Mouse (Mus musculus) Patski (cell line): ENCODE results near the gene Itgb7. TPM values are rescaled to one million over a fixed set of nuclear protein-coding genes. Genes with fewer than 3 reads are reported as not detected.

Experiments used
- ATAC-seq: fragments of 100-300 bp; one replicate; pipeline ENCODE4 v1.8.0; 2021
- CTCF ChIA-PET: fragments of 350-600 bp; sonication (Branson Sonifier 250); formaldehyde crosslinking; loops from one replicate; lab custom pipeline; 2022; ENCODE audit warnings: inconsistent platforms; lab: Charles Lee
- POLR2A ChIA-PET: fragments of 350-600 bp; sonication (Branson Sonifier 250); formaldehyde crosslinking; loops from one replicate; lab custom pipeline; 2022; ENCODE audit warnings: antibody characterized with exemption, inconsistent platforms; lab: Charles Lee
- DNase-seq: peaks from one replicate; pipeline ENCODE4 v3.0.0-alpha.2; 2011; ENCODE audit warnings: low read depth, low spot score
- H3K27me3 ChIP-seq: fragments of 371-371 bp; one replicate; pipeline ENCODE4 v1.5.1; 2021
- CTCF ChIP-seq: fragments of 100-300 bp; IDR thresholded peaks from one replicate; pipeline ENCODE4 v1.5.1; 2021
- in situ Hi-C: fragments of 300-500 bp; cut with MboI; formaldehyde crosslinking; loops from 3 replicates; pipeline ENCODE4 v1.11.1; 2018; ENCODE audit warnings: low pct_unique_long_range_greater_than_20kb, mixed read lengths
- polyA plus RNA-seq: library from polyadenylated mRNA; unstranded; gene quantifications from one replicate; pipeline ENCODE4 v1.2.3, GENCODE M21; 2021

Gene Itgb7
- polyA plus RNA-seq, 1 experiment from 2014 or later = 0.35 TPM

DNA sequence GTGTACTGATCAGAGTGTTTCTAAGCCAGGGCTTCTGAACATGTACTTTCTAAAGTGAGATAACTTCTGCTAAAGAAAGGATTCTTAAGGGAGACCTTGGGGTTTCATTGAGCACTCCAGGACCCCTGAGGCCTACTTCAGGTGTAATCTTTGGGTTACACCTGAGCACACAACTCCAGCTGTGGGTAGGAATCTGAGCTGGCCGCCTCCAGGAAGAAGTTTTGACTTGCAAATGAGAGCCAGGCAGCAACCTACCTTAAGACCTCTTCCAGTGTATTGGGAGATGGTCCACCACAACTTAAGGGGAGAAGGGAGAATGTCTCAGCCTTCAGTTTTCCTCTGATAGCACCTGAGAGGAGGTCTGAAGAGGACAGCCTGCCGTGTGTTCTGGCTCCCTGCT is 17.6 kb downstream of the Itgb7 start:
- no peak for TF ChIP-seq CTCF
- ATAC-seq (no peak), DNase-seq (no peak)
- CTCF ChIA-PET = no interaction called here
- no peaks in the 10 kb centered on the region for H3K27me3 ChIP-seq
- POLR2A ChIA-PET = no interaction called here
- in situ Hi-C loops = no loop called here

DNA sequence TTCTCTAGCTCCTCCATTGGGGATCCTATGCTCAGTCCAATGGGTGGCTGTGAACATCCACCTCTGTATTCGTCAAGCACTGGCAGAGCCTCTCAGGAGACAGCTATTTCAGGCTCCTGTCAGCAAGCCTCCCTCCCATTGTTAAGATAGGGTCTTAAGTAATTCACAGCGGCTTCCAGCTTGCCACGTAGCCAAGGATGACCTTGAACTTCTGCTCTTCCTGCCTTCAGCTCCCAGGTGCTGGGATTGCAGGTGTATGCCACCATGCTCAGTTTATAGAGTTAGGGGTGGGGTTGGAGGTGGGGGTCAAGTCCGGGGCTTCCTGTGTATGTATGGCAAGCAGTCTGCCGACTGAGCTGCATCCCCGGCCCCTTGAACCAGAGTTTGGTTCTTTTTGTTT is 19.8 kb downstream of the Itgb7 start:
- in situ Hi-C loops = no loop called here
- ATAC-seq = no peak
- no peak for DNase-seq
- CTCF ChIA-PET = interaction anchor here (1.1 kb wide), 1 partner anchor 12 kb away, joined by 3 read pairs; no protein-coding TSS in a partner anchor
- no peaks in the 10 kb centered on the region for H3K27me3 ChIP-seq
- POLR2A ChIA-PET = interaction anchor here (1.5 kb wide), 1 partner anchor 12 kb away, joined by 4 read pairs; no protein-coding TSS in a partner anchor
- no peak for TF ChIP-seq CTCF

DNA sequence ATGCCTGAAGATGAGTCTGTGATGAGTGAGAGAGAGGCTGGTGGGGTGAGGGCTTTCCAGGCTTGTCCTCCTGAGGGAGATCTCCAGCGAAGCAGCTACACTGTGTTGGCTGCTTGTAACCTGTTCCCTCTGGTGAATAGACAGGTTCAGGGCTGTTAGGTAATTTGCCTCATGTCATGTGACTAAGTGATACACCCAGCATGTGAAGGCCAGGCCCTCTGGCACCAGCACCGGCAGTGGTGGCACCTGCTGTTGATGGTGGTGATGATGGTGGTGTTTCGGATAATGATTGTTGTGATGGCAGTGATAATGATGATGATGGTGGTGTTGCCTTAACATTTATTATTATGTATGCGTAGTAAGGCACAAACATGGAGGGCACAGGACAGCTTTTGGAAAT is 20.9 kb downstream of the Itgb7 start:
- ChIA-PET CTCF (interaction anchor here (0.8 to 11.5 kb wide), 3 partner anchors 14 to 30 kb away, joined by 3 to 59 read pairs (median 3); no protein-coding TSS in a partner anchor), POLR2A (no interaction called here)
- in situ Hi-C loops = no loop called here
- ATAC-seq (no peak), DNase-seq (no peak)
- no peaks in the 10 kb centered on the region for H3K27me3 ChIP-seq
- no peak for TF ChIP-seq CTCF

DNA sequence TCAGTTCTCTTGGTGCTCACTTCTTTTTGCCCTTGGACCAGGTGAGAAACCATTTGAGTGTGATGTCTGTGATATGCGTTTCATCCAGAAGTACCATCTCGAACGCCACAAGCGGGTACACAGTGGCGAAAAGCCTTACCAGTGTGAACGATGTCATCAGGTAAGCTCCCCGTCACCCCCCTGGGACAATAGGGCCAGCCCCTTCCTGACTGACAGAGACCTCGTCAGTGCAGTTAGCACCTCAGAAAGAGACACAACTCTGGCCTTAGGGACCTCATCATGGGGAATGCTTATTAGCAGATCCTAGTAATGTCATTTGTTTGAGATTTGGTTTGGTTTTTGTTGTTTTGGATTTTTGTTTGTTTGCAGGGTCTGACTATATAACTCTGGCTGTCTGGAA is 22.6 kb downstream of the Itgb7 start:
- ChIA-PET POLR2A (no interaction called here), CTCF (interaction anchor here (1.3 to 11.5 kb wide), 2 partner anchors 16 to 64 kb away, joined by 3 to 59 read pairs; no protein-coding TSS in a partner anchor)
- in situ Hi-C loops = no loop called here
- no peak for ATAC-seq
- no peak for TF ChIP-seq CTCF
- DNase-seq = no peak
- H3K27me3 ChIP-seq = no peaks in the 10 kb centered on the region

DNA sequence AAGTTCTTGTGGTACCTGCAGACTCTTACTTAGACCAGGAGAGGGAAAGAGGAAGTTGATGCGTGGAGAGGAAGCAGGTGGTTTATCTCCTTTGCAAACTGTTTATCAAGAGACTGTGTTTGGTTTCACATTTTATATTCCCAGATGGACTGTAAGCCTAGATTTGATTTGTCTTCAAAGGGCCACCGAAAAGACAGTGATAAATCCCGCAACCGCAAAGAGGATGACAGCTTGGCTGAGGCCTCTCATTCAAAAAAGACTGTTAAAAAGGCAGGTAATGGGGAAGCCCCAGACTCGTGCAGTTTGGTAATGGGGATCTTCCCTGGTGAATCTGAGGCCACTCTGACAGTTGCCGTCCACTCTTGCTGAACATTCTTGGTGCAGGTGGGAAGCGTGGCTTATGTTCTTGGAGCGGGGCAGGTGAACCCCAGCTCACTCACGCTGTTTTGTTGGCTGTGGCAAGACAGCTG is 23.6 kb downstream of the Itgb7 start:
- ChIA-PET CTCF (interaction anchor here (11.5 kb wide), 1 partner anchor 17 kb away, joined by 59 read pairs; no protein-coding TSS in a partner anchor), POLR2A (interaction anchor here (0.9 kb wide), 1 partner anchor 96 kb away, joined by 4 read pairs; no protein-coding TSS in a partner anchor)
- H3K27me3 ChIP-seq = no peaks in the 10 kb centered on the region
- no peak for DNase-seq
- no peak for ATAC-seq
- in situ Hi-C loops = no loop called here
- TF ChIP-seq CTCF = no peak

DNA sequence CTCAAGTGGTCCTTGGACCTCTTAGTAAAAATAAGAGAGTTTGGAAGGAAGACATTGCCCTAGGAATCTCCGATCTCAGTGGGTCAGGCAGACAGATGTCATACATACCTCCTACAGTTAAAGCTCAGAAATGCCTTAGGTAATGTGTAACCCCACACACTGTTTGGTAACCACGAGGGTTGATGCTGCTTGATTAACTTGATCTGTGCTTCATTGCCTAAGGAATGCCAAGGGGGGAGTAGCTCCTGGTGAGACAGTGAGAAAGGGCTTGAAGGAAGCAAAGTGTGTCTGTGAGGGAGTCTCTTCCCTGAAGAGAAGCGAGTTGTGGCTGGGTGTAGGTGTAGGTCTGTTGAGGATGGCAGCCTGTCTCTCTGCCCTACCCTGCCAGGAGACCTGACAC is 24.4 kb downstream of the Itgb7 start:
- H3K27me3 ChIP-seq = no peaks in the 10 kb centered on the region
- CTCF ChIA-PET = interaction anchor here (0.9 to 11.5 kb wide), 5 partner anchors 15 to 40 kb away, joined by 3 to 59 read pairs (median 3); no protein-coding TSS in a partner anchor
- no peak for TF ChIP-seq CTCF
- ATAC-seq = peak; percentile 59
- in situ Hi-C loops = no loop called here
- POLR2A ChIA-PET = interaction anchor here (0.9 to 1.1 kb wide), 3 partner anchors 14 to 96 kb away, joined by 4 to 5 read pairs (median 4); no protein-coding TSS in a partner anchor
- DNase-seq = no peak

DNA sequence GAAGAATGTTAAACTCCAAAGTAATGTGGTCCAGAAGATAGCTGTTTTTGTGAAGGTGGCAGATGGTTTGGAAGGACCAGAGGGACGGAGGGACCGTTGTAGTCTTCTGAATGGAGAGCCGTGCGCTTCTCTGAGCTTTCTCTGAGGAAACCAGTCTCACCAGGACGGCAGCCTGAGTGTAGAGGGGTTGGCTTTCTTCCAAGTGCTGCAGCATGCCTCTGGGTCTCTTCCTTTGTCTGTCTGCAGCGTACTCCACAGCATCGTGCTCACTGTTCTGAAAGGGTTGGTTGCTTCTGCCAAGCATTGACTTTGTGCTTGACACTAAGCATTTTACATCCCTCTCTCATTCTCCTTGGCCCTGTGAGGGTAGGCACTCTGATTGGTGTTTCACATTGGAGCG is 26.0 kb downstream of the Itgb7 start:
- DNase-seq = no peak
- no peaks in the 10 kb centered on the region for H3K27me3 ChIP-seq
- POLR2A ChIA-PET = no interaction called here
- no peak for TF ChIP-seq CTCF
- in situ Hi-C loops = no loop called here
- no peak for ATAC-seq
- CTCF ChIA-PET = interaction anchor here (1.0 to 11.5 kb wide), 4 partner anchors 11 to 28 kb away, joined by 3 to 59 read pairs (median 8); no protein-coding TSS in a partner anchor

DNA sequence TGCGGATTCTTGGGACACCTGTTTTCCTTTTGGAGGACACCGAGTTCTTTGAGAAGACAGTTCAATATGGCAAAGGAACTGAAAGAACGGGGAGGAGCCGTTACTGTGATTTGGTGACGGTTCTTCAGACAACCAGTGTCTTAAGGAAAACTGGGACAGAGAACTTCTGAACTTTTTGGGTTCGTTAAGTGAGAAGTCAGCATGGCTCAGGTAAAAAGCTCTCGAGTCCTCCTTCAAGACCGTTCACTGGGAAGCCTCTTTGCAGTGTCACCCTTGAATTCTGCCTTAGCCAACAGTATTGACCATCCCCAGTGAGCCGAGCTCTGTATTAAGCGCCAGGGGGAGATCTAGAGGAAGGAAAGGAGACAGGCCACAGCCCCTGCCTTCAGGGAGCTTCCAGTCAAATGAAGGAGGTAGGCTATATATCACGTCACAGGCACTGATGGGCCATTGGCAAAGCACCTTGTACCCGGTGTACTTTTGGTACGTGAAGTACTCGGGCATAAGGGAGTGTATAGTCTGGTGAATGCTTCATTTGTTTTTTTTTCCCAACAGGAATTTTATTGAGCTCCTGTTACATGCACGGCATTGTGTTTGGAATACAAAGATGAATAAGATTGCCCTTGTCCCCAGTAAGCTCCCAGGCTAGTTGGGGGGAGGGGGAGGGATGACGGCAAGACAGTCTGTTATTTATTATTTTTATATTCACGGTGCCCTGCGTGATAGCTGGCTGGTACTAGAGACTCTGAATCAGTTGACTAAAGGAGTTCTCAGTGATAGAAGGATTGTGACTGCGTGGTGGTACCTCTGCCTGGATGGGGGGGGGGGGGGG is 26.9 kb downstream of the Itgb7 start, which contains the start of gene Csad:
TSS of gene Csad (minus strand) at position 51 of the 832 bp plus-strand sequence.
- in situ Hi-C loops = no loop called here
- CTCF ChIA-PET = interaction anchor here (1.1 to 11.5 kb wide), 4 partner anchors 20 to 41 kb away, joined by 3 to 59 read pairs (median 8); no protein-coding TSS in a partner anchor
- POLR2A ChIA-PET = interaction anchor here (0.7 to 2.1 kb wide), 6 partner anchors 8 to 54 kb away, joined by 3 to 14 read pairs (median 4); no protein-coding TSS in a partner anchor
- no peaks in the 10 kb centered on the region for H3K27me3 ChIP-seq
- DNase-seq (no peak), ATAC-seq (no peak)
- no peak for TF ChIP-seq CTCF

DNA sequence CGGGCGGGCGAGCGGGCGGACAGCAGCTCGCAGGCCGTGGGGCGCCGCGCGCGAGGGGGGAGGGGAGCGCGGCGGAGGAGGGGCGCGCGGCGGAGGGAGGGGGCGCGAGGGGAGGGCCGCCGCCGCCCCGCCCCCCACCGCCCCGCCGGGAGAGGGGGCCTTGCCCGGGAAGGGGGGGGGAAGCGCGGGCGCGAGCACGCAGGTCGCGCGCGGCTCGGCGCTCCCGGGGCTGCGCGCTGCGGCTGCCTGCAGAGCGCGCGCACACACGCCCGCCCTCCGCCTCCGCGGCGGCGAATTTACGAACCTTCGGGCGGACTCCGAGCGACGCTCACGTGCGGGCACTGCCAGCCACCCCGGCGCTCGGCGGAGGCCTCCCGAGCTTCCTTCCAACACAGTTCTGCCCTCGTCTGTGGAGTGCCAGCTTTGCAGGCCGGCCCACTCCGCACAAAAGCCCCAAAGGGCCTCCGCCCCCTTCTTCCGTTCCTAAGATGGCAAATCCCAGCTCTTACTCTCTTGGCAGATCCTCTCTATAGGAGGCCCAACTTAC is 27.8 kb downstream of the Itgb7 start:
- POLR2A ChIA-PET = interaction anchor here (0.8 to 2.1 kb wide), 6 partner anchors 11 to 55 kb away, joined by 3 to 14 read pairs (median 4); no protein-coding TSS in a partner anchor
- ATAC-seq (peak; percentile 58), DNase-seq (no peak)
- H3K27me3 ChIP-seq = no peaks in the 10 kb centered on the region
- in situ Hi-C loops = no loop called here
- CTCF ChIA-PET = interaction anchor here (1.1 to 11.5 kb wide), 4 partner anchors 21 to 42 kb away, joined by 3 to 59 read pairs (median 8); no protein-coding TSS in a partner anchor
- TF ChIP-seq CTCF = no peak
